In genomic region chr5:30974870-30975656, GRCm38 (mm10) we compare ENCODE assay signal across 11 mouse cellular contexts. TPM values are rescaled to one million over a fixed set of nuclear protein-coding genes. Genes with fewer than 3 reads are reported as not detected.
DNase-seq lines count a peak whose midpoint lies in the region; ATAC-seq lines count a peak whose summit lies in the region.
"Had no signal": no experiment of that assay in that cellular context is flagged by ENCODE, and none has a peak within 500 bp of the region (broad histone marks: within the 10 kb centered on the region; RNA-seq: fewer than 3 reads in every experiment).

No protein-coding gene starts in this region.

- no peaks in the 10 kb centered on the region for H3K36me3 ChIP-seq in forebrain, embryonic 14.5 days (ENCODE audit: control insufficient read depth, insufficient read depth, low read length)
- H3K36me3 ChIP-seq: embryonic facial prominence, embryonic 12.5 days; heart, embryonic 13.5 days had no signal

- no peak overlapping the region for H3K4me2 ChIP-seq in forebrain, embryonic 14.5 days (ENCODE audit: low read length)
- H3K4me2 ChIP-seq: embryonic facial prominence, embryonic 12.5 days; heart, embryonic 13.5 days had no signal

- H3K9ac ChIP-seq in forebrain, embryonic 14.5 days (ENCODE audit: low read length): no peak overlapping the region
- H3K9ac ChIP-seq: embryonic facial prominence, embryonic 12.5 days; heart, embryonic 13.5 days had no signal

- H3K4me3 ChIP-seq in forebrain, embryonic 14.5 days (ENCODE audit: low read depth, low read length): no peak overlapping the region
- H3K4me3 ChIP-seq: embryonic facial prominence, embryonic 12.5 days; heart, embryonic 13.5 days had no signal

- H3K4me1 ChIP-seq in forebrain, embryonic 14.5 days (ENCODE audit: control insufficient read depth, insufficient read depth, low read length): no peaks in the 10 kb centered on the region
- H3K4me1 ChIP-seq: embryonic facial prominence, embryonic 12.5 days had no signal

- no peaks in the 10 kb centered on the region for H3K9me3 ChIP-seq in forebrain, embryonic 14.5 days (replicated peaks; ENCODE audit: control insufficient read depth, low read length)
- H3K9me3 ChIP-seq: embryonic facial prominence, embryonic 12.5 days; heart, embryonic 13.5 days had no signal

- 78% methylated on average over 9 of the region's 9 CpGs for WGBS in forebrain, embryonic 14.5 days

- no peak overlapping the region for H3K27ac ChIP-seq in forebrain, embryonic 14.5 days (ENCODE audit: low read depth, low read length)
- H3K27ac ChIP-seq: embryonic facial prominence, embryonic 12.5 days; heart, embryonic 13.5 days had no signal

- H3K27me3 ChIP-seq in forebrain, embryonic 14.5 days (replicated peaks; ENCODE audit: control insufficient read depth, insufficient read depth, low read length): no peaks in the 10 kb centered on the region
- H3K27me3 ChIP-seq: embryonic facial prominence, embryonic 12.5 days had no signal

- peak; percentile 26 for DNase-seq in kidney, adult 11 months
- no peak for DNase-seq in kidney, adult 8-10 months
- peak; percentile 47 for DNase-seq in brain, adult 2 months (ENCODE audit: low read depth, low spot score)
- DNase-seq in kidney, adult 9 months: peak; percentile 33
- DNase-seq in ovary, postnatal 14 days (ENCODE audit: low spot score): peak; percentile 65
- no peak for DNase-seq in forebrain, embryonic 14.5 days (ENCODE audit: low spot score)
- DNase-seq in cerebellum, postnatal 36 days: no peak
- DNase-seq in cerebellum, adult 11-12 months: no peak
- DNase-seq: midbrain, embryonic 14.5 days had no signal

- ATAC-seq in forebrain, embryonic 14.5 days: no peak

RNA-seq across cellular contexts. Expression of gene Tcf23, which starts 6.6 kb away (rescaled TPM):
- not detected in 2 replicates for polyA plus RNA-seq in forebrain, embryonic 14.5 days (2014; fragmentation: Nextera tagmentation; extraction: Ambion mirVana)
- polyA plus RNA-seq: embryonic facial prominence, embryonic 12.5 days had no signal

RNA-seq across cellular contexts. Expression of gene Preb, which starts 14.9 kb away (rescaled TPM):
- polyA plus RNA-seq in forebrain, embryonic 14.5 days (2014; fragmentation: Nextera tagmentation; extraction: Ambion mirVana): 79.3 and 92.0 TPM in 2 replicates

RNA-seq across cellular contexts. Expression of gene Cgref1, which starts 29.7 kb away (rescaled TPM):
- 21.4 and 26.2 TPM in 2 replicates for polyA plus RNA-seq in forebrain, embryonic 14.5 days (2014; fragmentation: Nextera tagmentation; extraction: Ambion mirVana)

RNA-seq across cellular contexts. Expression of gene Khk, which starts 53.8 kb away (rescaled TPM):
- 8.3 and 11.2 TPM in 2 replicates for polyA plus RNA-seq in forebrain, embryonic 14.5 days (2014; fragmentation: Nextera tagmentation; extraction: Ambion mirVana)

Comparison
In these comparisons a context has a peak if more than half of its experiments do, and no peak if none do; other contexts are left out.
1. DNase-seq: peak in kidney, adult 11 months (single experiment), brain, adult 2 months (single experiment), kidney, adult 9 months (single experiment) and ovary, postnatal 14 days (single experiment); none in kidney, adult 8-10 months (0 of 2), forebrain, embryonic 14.5 days (single experiment), cerebellum, postnatal 36 days (0 of 2) and cerebellum, adult 11-12 months (single experiment).